Mouse (Mus musculus): ENCODE results near the gene Slc48a1.

DNA sequence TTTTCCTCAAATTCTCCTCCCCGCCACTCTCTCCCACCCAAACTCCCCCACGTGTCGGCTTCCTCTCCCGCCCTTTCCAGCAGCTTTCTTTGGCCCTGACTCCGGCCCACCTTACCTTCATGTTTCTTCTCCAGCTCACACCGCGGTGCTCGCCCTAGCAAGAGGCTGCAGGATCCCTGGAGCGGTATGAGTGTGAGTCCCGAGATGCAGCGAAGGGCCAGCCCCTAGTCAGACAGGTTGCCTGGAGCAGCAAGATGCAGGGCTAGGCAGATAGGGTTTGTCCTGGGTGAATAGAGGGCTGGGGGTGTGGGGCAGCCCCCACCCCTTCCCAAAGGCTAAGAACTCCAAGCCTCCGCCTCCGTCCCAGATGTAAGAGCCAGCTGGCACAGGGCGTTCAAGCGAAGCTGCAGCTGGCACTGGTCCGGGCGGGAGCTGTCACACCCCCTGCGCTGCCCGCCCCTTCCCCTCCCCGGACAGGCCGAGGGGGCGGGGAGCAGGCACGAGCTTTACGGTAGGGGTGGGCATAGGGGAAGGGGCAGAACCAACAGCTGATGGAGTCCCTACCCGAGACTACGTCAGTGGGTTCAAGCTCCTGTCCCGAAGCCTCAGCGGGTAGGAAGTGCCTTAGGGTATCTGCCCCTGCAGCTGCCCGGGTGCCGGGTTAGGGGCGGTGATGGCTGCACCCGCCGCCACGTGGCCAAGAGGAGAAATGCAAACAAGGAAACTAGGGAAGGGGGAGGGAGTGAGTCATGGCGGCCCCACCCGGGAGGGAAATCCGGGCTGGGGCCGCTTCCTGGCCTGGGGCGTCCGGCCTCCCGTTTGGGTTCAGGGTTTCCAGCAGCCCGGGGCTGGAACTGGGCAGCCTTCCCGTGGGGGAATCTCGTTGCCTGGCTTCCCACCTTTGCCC lies 10.8 kb upstream of the Slc48a1 start, which contains the start of gene Rapgef3:
- TF ChIP-seq CTCF (IDR thresholded peaks at IDR 0.05; ENCODE audit: low read depth) (peak; percentile 69), EP300 (IDR thresholded peaks at IDR 0.05; ENCODE audit: low read depth) (no peak)

All from liver, embryonic 14.5 days (tissue).